Mouse (Mus musculus): ENCODE results near the gene 9230112D13Rik.

DNA sequence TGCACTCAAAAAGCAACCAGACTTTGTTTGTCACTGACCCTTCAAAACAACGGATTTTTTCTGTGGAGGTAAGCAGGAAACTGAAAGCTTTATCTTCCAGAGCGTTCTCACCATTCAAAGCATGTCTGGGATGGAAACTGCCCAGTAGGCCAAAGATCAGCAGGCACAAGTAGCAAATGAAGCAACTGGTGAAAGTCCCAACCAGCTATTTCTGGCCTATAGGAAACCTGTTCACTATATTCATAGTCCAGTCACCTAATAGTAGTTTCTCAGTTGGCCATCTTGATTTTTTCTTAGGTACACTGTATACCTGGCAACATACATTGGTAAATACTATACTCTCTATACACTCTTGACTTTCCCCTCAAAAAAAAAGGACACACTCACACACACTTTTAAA is 32.7 kb downstream of the 9230112D13Rik start:
- TF ChIP-seq CTCF (conservative IDR thresholded peaks at IDR 0.05; ENCODE audit: low read length) (no peak), POU5F1 (IDR thresholded peaks at IDR 0.05; ENCODE audit: borderline replicate concordance, low read length) (no peak)
